Comparison of ENCODE assay signal across 8 mouse cellular contexts in genomic region chr10:7118258-7119077, GRCm38 (mm10).
DNase-seq lines count a peak whose midpoint lies in the region; ATAC-seq and TF ChIP-seq lines count a peak whose summit lies in the region.
"Had no signal": no experiment of that assay in that cellular context is flagged by ENCODE, and none has a peak within 500 bp of the region (broad histone marks: within the 10 kb centered on the region; RNA-seq: fewer than 3 reads in every experiment).

No protein-coding gene starts in this region.

- peaks cover 10% of the 10 kb centered on the region for H3K4me1 ChIP-seq in embryonic facial prominence, embryonic 14.5 days (ENCODE audit: control insufficient read depth, insufficient read depth, low read length)
- H3K4me1 ChIP-seq in heart, embryonic 16.5 days (ENCODE audit: control insufficient read depth, insufficient read depth, low read length) = peaks cover 7% of the 10 kb centered on the region

- peak; percentile 59 for ATAC-seq in embryonic facial prominence, embryonic 14.5 days (ENCODE audit: low read depth)
- ATAC-seq in heart, embryonic 16.5 days (replicated peaks; ENCODE audit: extremely low read depth, insufficient read depth, low FRiP score) = peak; percentile 87

- TF ChIP-seq CTCF in layer of hippocampus, adult 2 months (conservative IDR thresholded peaks at IDR 0.05) = no peak

- peak overlapping the region; percentile 70 for H3K27ac ChIP-seq in embryonic facial prominence, embryonic 14.5 days (replicated peaks; ENCODE audit: low read depth, low read length)
- H3K27ac ChIP-seq in heart, embryonic 16.5 days (ENCODE audit: low read length) = peak overlapping the region; percentile 61
- no peak overlapping the region for H3K27ac ChIP-seq in layer of hippocampus, adult 2 months

- peaks cover 23% of the 10 kb centered on the region for H3K36me3 ChIP-seq in embryonic facial prominence, embryonic 14.5 days (ENCODE audit: control insufficient read depth, insufficient read depth, low read length)
- H3K36me3 ChIP-seq in heart, embryonic 16.5 days (ENCODE audit: control insufficient read depth, insufficient read depth) = peaks cover 9% of the 10 kb centered on the region

- no peak overlapping the region for H3K9ac ChIP-seq in embryonic facial prominence, embryonic 14.5 days (ENCODE audit: low read depth, low read length)
- no peak overlapping the region for H3K9ac ChIP-seq in heart, embryonic 16.5 days (ENCODE audit: low read length)

- no peaks in the 10 kb centered on the region for H3K9me3 ChIP-seq in embryonic facial prominence, embryonic 14.5 days (ENCODE audit: control insufficient read depth, low read length)
- H3K9me3 ChIP-seq in heart, embryonic 16.5 days (replicated peaks; ENCODE audit: control insufficient read depth, low read length) = no peaks in the 10 kb centered on the region

- DNase-seq in MN1 (ENCODE audit: low spot score) = peak; percentile 36
- peak; percentile 84 for DNase-seq in adrenal gland, adult 2 months
- DNase-seq in embryonic facial prominence, embryonic 14.5 days (ENCODE audit: low spot score) = peak; percentile 65
- DNase-seq in layer of hippocampus, adult 2 months (ENCODE audit: low spot score in 2 of 2) = peak; percentile 36 to 64
- DNase-seq in lung, postnatal 10 days = peak; percentile 90
- DNase-seq in thymus, postnatal 4 days = no peak

- H3K4me2 ChIP-seq in embryonic facial prominence, embryonic 14.5 days (ENCODE audit: low read depth, low read length) = peak overlapping the region; percentile 8; the same call in 1 of the 2 replicates
- no peak overlapping the region; the same call in 1 of the 2 replicates for H3K4me2 ChIP-seq in heart, embryonic 16.5 days (ENCODE audit: low read depth, low read length)

- 57% methylated on average over 10 of the region's 10 CpGs for WGBS in embryonic facial prominence, embryonic 14.5 days
- WGBS in heart, embryonic 16.5 days = 46% methylated on average over 10 of the region's 10 CpGs

- H3K4me3 ChIP-seq in embryonic facial prominence, embryonic 14.5 days (ENCODE audit: low read depth, low read length) = no peak overlapping the region
- H3K4me3 ChIP-seq in heart, embryonic 16.5 days (ENCODE audit: low read length) = no peak overlapping the region
- H3K4me3 ChIP-seq in layer of hippocampus, adult 2 months = no peak overlapping the region
- H3K4me3 ChIP-seq: erythroblast, embryonic 14.5 days had no signal

- H3K27me3 ChIP-seq in embryonic facial prominence, embryonic 14.5 days (replicated peaks; ENCODE audit: control insufficient read depth, insufficient read depth, low read length) = no peaks in the 10 kb centered on the region
- H3K27me3 ChIP-seq in heart, embryonic 16.5 days (ENCODE audit: control insufficient read depth, insufficient read depth, low read length) = no peaks in the 10 kb centered on the region
